Mouse (Mus musculus): ENCODE results near the gene Cacna1e. TPM values are rescaled to one million over a fixed set of nuclear protein-coding genes. Genes with fewer than 3 reads are reported as not detected.

Gene Cacna1e
- polyA plus RNA-seq, 1 experiment from 2014 or later: 0.05 TPM

DNA sequence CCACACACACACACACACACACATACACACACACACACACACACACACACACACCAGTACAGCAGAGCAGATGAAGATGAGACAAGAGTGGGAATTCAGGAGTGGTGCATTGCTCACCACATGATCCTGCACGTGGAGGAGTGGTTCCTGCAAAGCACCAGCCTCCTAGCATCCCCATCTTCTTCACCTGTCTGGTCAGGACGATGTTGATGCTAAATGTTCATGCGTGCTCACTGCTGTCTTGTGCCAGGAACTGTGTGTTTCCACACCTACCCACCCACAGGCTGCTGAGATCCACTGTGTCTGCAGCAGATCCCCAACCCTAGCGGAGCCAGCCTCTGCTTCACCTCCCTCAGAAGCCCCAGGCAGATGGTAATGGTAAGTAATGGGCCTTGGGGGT, 95.8 kb downstream of the Cacna1e start:
- 76% methylated on average over 4 of the region's 4 CpGs for WGBS
- Histone ChIP-seq H3K4me3 (ENCODE audit: low read length) (no peak overlapping the region), H3K27me3 (ENCODE audit: insufficient read depth, low read length) (0 out of 2 replicates have a peak, but pooled peaks cover 5% of the 10 kb centered on the region), H3K4me2 (replicated peaks; ENCODE audit: low read depth, low read length) (no peak overlapping the region), H3K4me1 (ENCODE audit: insufficient read depth, low read length) (peaks cover 15% of the 10 kb centered on the region), H3K9me3 (ENCODE audit: low read length) (no peaks in the 10 kb centered on the region), H3K9ac (replicated peaks; ENCODE audit: low read length) (no peak overlapping the region), H3K27ac (ENCODE audit: low read length) (no peak overlapping the region), H3K36me3 (ENCODE audit: insufficient read depth, low read length) (no peaks in the 10 kb centered on the region)
- no peak for ATAC-seq (ENCODE audit: low FRiP score, low TSS enrichment)

DNA sequence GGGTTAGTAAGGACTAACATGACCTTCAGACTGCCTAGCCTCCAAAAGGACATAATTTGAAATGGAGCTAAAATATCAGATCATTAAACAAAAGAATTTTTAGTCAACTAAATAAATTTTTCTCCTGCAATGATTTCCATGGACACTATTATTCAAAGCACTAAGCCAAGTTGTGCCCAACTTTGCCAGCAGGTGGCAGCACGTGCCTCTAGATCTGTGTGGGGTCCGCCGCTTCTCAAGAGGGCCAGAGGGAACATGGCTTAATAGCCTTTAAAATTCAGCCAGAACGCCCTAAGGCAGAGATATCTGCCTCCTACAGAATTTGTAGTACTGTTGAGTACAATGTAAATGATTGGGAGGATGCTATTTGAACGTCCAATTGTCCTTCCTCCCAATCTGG, 96.2 kb downstream of the Cacna1e start:
- no peak overlapping the region for H3K27ac ChIP-seq (ENCODE audit: low read length)
- 0 out of 2 replicates have a peak, but pooled peaks cover 5% of the 10 kb centered on the region for H3K27me3 ChIP-seq (ENCODE audit: insufficient read depth, low read length)
- no peak overlapping the region for H3K9ac ChIP-seq (replicated peaks; ENCODE audit: low read length)
- peaks cover 15% of the 10 kb centered on the region for H3K4me1 ChIP-seq (ENCODE audit: insufficient read depth, low read length)
- no peak overlapping the region for H3K4me3 ChIP-seq (ENCODE audit: low read length)
- H3K36me3 ChIP-seq (ENCODE audit: insufficient read depth, low read length): no peaks in the 10 kb centered on the region
- no peak overlapping the region for H3K4me2 ChIP-seq (replicated peaks; ENCODE audit: low read depth, low read length)
- H3K9me3 ChIP-seq (ENCODE audit: low read length): no peaks in the 10 kb centered on the region
- no peak; the same call in 1 of the 2 replicates for ATAC-seq (ENCODE audit: low FRiP score, low TSS enrichment)
- WGBS: 4% methylated on average over 5 of the region's 5 CpGs

DNA sequence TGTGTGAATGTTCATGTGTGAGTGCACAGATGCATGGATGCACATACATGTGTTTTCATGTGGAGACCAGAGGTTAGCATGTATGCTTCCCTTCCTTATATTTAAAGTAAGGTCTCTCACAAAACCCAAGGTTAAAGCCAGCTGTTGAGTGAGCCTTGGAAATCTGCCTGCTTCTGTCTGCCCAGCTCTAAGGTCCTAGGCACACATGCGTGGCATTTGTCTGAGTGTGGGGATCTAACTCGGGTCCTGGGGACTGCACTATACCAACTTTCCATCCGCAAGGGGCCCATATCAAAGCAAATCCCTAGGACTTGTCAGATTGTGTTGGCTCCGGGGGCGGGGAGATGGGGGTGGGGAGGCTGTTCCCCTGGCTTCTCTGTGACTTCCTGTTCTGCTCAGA, 96.9 kb downstream of the Cacna1e start:
- H3K36me3 ChIP-seq (ENCODE audit: insufficient read depth, low read length): no peaks in the 10 kb centered on the region
- ATAC-seq (ENCODE audit: low FRiP score, low TSS enrichment): no peak
- H3K4me2 ChIP-seq (replicated peaks; ENCODE audit: low read depth, low read length): no peak overlapping the region
- WGBS: 63% methylated on average over 5 of the region's 5 CpGs
- H3K27ac ChIP-seq (ENCODE audit: low read length): no peak overlapping the region
- peaks cover 15% of the 10 kb centered on the region for H3K4me1 ChIP-seq (ENCODE audit: insufficient read depth, low read length)
- H3K9me3 ChIP-seq (ENCODE audit: low read length): no peaks in the 10 kb centered on the region
- H3K4me3 ChIP-seq (ENCODE audit: low read length): no peak overlapping the region
- H3K27me3 ChIP-seq (ENCODE audit: insufficient read depth, low read length): 0 out of 2 replicates have a peak, but pooled peaks cover 5% of the 10 kb centered on the region
- H3K9ac ChIP-seq (replicated peaks; ENCODE audit: low read length): no peak overlapping the region

DNA sequence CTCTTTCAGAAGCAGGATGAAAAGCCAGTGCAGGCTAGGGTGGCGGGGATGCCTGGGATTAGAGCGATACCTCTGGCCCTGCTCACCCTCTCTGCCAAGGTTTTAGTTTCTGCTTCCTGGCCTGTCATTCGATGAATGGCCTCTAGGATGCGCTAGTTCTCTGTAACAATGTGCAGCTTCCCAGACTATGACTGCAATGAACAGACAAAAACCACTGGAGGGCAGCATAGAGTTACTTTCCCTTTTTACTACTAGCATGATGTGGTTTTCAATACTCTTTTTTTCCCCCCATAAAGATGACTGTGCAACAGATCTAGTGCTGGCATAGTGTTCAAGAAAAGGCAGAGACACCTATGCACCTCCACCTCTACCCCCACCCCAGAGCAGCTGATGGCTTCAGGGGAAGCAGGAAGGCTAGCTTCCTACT, 98.0 kb downstream of the Cacna1e start:
- Histone ChIP-seq H3K9ac (replicated peaks; ENCODE audit: low read length) (no peak overlapping the region), H3K9me3 (ENCODE audit: low read length) (no peaks in the 10 kb centered on the region), H3K36me3 (ENCODE audit: insufficient read depth, low read length) (no peaks in the 10 kb centered on the region), H3K27ac (ENCODE audit: low read length) (no peak overlapping the region), H3K4me1 (ENCODE audit: insufficient read depth, low read length) (peaks cover 15% of the 10 kb centered on the region), H3K4me3 (ENCODE audit: low read length) (no peak overlapping the region), H3K4me2 (replicated peaks; ENCODE audit: low read depth, low read length) (no peak overlapping the region), H3K27me3 (ENCODE audit: insufficient read depth, low read length) (0 out of 2 replicates have a peak, but pooled peaks cover 5% of the 10 kb centered on the region)
- WGBS: 6% methylated on average over 4 of the region's 4 CpGs
- ATAC-seq (ENCODE audit: low FRiP score, low TSS enrichment): peak; percentile 57

DNA sequence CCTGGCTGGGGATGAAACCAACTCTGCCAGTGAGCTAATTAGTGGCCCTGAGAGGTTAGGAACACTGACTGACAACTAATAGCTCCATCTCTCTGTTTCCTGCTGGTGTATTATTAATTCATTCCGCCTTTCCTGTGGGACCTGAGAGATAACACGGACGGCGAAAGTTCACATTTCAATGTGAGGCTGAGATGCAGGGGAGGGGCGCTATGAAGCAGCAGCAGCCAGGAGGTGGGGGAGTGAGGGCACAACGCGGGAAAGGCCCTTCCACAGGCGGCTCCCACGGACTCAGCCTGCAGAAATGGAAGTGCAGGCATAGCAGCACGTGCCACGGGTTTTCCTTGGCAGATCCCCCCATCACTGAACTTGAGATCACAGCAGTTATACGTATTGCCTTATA, 99.4 kb downstream of the Cacna1e start:
- 6% methylated on average over 12 of the region's 12 CpGs for WGBS

DNA sequence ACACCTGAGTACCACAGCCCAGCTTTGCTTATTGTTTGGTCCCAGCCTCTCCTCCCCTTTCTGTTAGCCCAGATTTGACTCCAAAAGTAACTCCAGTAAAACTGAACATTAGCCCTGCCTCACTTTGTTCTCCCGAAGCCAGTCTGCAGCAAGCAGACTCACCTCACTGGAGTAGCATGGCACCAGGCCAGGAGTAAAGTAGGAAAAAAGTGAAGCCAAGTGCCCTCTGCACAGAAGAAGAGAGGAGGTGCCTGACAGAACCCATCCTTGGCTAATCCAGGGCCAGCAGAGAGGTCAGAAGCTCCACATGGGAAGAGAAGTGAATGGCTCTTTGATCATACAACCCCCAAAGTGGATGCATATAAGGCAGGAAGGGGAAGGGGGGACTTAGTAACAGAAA, 100.8 kb downstream of the Cacna1e start:
- WGBS: 88% methylated on average over 1 of the region's 1 CpGs

More for the DNA sequence above, 99.4 kb downstream of the Cacna1e start:
- H3K27me3 ChIP-seq (ENCODE audit: insufficient read depth, low read length): 0 out of 2 replicates have a peak, but pooled peaks cover 5% of the 10 kb centered on the region
- H3K27ac ChIP-seq (ENCODE audit: low read length): no peak overlapping the region
- no peaks in the 10 kb centered on the region for H3K36me3 ChIP-seq (ENCODE audit: insufficient read depth, low read length)
- no peaks in the 10 kb centered on the region for H3K9me3 ChIP-seq (ENCODE audit: low read length)
- peaks cover 15% of the 10 kb centered on the region for H3K4me1 ChIP-seq (ENCODE audit: insufficient read depth, low read length)
- H3K4me2 ChIP-seq (replicated peaks; ENCODE audit: low read depth, low read length): peak overlapping the region; percentile 33; the same call in 1 of the 2 replicates
- H3K4me3 ChIP-seq (ENCODE audit: low read length): no peak overlapping the region
- no peak for ATAC-seq (ENCODE audit: low FRiP score, low TSS enrichment)
- no peak overlapping the region for H3K9ac ChIP-seq (replicated peaks; ENCODE audit: low read length)

DNA sequence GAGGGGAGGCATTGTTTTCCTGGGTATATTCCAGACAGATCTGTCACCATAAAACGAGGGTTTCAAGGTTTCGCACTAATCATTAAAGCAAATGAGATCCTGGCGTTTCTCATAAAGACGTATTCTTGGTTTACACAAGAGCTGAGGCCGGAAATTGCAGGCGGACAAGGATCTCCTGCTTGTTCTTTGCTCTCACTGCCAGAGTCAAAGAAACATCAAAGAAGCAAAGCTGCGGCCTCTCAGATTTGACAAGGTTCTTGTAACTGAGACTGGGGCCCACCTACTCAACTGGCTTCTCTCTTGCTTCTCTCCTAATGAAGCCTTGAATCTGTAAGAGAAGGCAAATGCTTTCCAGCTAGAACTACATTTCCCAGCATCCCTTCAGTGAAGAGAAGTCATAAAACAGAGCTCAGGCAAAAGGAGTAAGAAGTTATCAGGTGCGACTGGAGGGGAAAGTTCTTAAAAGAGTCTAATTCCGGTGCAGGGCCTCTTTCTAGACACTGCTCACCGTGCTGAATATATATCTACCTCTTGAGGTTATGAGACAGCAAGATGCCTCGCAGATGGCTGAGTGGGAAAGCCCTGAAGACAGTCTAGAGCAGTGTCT, 104.3 kb downstream of the Cacna1e start:
- Histone ChIP-seq H3K36me3 (ENCODE audit: insufficient read depth, low read length) (no peaks in the 10 kb centered on the region), H3K27me3 (ENCODE audit: insufficient read depth, low read length) (0 out of 2 replicates have a peak, but pooled peaks cover 2% of the 10 kb centered on the region), H3K27ac (ENCODE audit: low read length) (peak overlapping the region; percentile 55; the same call in 1 of the 2 replicates), H3K4me1 (ENCODE audit: insufficient read depth, low read length) (peaks cover 5% of the 10 kb centered on the region), H3K4me3 (ENCODE audit: low read length) (no peak overlapping the region), H3K9ac (replicated peaks; ENCODE audit: low read length) (no peak overlapping the region; the same call in 1 of the 2 replicates), H3K9me3 (ENCODE audit: low read length) (no peaks in the 10 kb centered on the region), H3K4me2 (replicated peaks; ENCODE audit: low read depth, low read length) (no peak overlapping the region; the same call in 1 of the 2 replicates)
- WGBS: 18% methylated on average over 11 of the region's 11 CpGs
- ATAC-seq (ENCODE audit: low FRiP score, low TSS enrichment): peak; percentile 28; the same call in 1 of the 2 replicates

More for the DNA sequence above, 100.8 kb downstream of the Cacna1e start:
- Histone ChIP-seq H3K4me3 (ENCODE audit: low read length) (no peak overlapping the region), H3K9ac (replicated peaks; ENCODE audit: low read length) (no peak overlapping the region), H3K36me3 (ENCODE audit: insufficient read depth, low read length) (no peaks in the 10 kb centered on the region), H3K4me2 (replicated peaks; ENCODE audit: low read depth, low read length) (no peak overlapping the region), H3K27me3 (ENCODE audit: insufficient read depth, low read length) (0 out of 2 replicates have a peak, but pooled peaks cover 5% of the 10 kb centered on the region), H3K9me3 (ENCODE audit: low read length) (no peaks in the 10 kb centered on the region), H3K4me1 (ENCODE audit: insufficient read depth, low read length) (peaks cover 15% of the 10 kb centered on the region), H3K27ac (ENCODE audit: low read length) (no peak overlapping the region)
- ATAC-seq (ENCODE audit: low FRiP score, low TSS enrichment): no peak

DNA sequence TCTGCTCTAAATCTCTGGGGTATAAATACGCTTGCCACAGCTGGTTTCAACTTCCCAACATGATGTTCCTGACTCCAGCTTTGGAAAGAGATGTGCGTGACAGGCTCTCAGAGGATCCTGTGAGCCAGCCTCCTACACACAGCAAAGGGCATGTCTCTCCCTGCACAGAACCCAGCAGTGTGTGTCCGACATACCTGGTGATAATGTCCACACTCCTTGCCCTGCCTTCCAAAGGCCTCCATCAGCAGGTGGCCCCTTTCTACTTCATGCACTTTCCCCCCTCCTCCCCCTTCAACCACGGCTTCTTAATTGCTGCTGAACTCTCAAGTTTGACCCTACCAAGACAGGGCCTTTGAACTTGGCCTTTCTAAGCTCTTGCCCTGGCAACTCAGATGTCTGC, 108.0 kb downstream of the Cacna1e start:
- ATAC-seq (ENCODE audit: low FRiP score, low TSS enrichment): no peak
- H3K36me3 ChIP-seq (ENCODE audit: insufficient read depth, low read length): no peaks in the 10 kb centered on the region
- H3K27ac ChIP-seq (ENCODE audit: low read length): no peak overlapping the region
- H3K4me1 ChIP-seq (ENCODE audit: insufficient read depth, low read length): no peaks in the 10 kb centered on the region
- H3K27me3 ChIP-seq (ENCODE audit: insufficient read depth, low read length): no peaks in the 10 kb centered on the region
- no peaks in the 10 kb centered on the region; the same call in 1 of the 2 replicates for H3K9me3 ChIP-seq (ENCODE audit: low read length)
- 37% methylated on average over 4 of the region's 4 CpGs for WGBS
- H3K9ac ChIP-seq (replicated peaks; ENCODE audit: low read length): no peak overlapping the region
- H3K4me3 ChIP-seq (ENCODE audit: low read length): no peak overlapping the region
- no peak overlapping the region for H3K4me2 ChIP-seq (replicated peaks; ENCODE audit: low read depth, low read length)

DNA sequence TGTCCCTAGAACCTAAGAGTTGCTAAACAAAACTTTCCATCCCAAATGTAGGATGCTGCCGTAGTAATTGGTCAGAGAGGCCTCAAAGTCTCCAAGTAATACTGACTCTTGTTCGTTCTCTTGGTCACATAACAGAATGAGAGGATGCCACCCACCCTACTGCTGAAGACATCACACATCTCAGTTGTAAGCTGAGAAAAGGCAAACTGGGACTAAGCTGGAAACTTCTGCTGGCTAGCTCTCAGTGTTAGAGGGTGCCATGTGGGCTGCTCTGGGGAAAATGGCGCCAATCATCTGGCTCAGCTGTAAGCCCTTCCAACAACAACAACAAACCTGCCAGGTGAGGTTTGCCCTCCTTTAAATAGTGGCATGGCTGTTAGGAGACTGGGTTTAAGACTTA, 109.8 kb downstream of the Cacna1e start:
- Histone ChIP-seq H3K9me3 (ENCODE audit: low read length) (no peaks in the 10 kb centered on the region; the same call in 1 of the 2 replicates), H3K27ac (ENCODE audit: low read length) (no peak overlapping the region), H3K36me3 (ENCODE audit: insufficient read depth, low read length) (no peaks in the 10 kb centered on the region), H3K4me2 (replicated peaks; ENCODE audit: low read depth, low read length) (no peak overlapping the region), H3K4me3 (ENCODE audit: low read length) (no peak overlapping the region), H3K27me3 (ENCODE audit: insufficient read depth, low read length) (no peaks in the 10 kb centered on the region), H3K4me1 (ENCODE audit: insufficient read depth, low read length) (peaks cover 5% of the 10 kb centered on the region; the same call in 1 of the 2 replicates), H3K9ac (replicated peaks; ENCODE audit: low read length) (no peak overlapping the region)
- no peak for ATAC-seq (ENCODE audit: low FRiP score, low TSS enrichment)
- WGBS: 92% methylated on average over 3 of the region's 3 CpGs

DNA sequence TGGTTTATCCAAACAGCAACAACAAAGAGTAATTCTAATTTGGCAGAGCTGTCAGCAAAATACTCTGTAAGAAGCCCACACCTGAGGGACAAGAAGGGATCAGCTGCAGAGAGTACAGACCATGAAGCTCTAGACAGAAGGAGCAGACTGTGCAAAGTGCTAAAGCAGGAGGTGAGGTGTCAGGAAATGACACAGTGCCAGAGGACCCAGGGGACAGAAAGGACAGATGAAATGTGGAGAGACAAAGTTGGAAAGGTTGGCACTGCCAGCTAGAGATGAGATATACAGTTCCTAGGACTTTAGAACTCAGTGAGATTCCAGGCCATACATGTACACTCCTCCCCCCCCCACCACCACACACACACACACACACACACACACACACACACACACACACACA, 113.2 kb downstream of the Cacna1e start:
- Histone ChIP-seq H3K4me3 (ENCODE audit: low read length) (no peak overlapping the region), H3K4me1 (ENCODE audit: insufficient read depth, low read length) (peaks cover 5% of the 10 kb centered on the region; the same call in 1 of the 2 replicates), H3K4me2 (replicated peaks; ENCODE audit: low read depth, low read length) (no peak overlapping the region), H3K27ac (ENCODE audit: low read length) (no peak overlapping the region), H3K27me3 (ENCODE audit: insufficient read depth, low read length) (no peaks in the 10 kb centered on the region), H3K9me3 (ENCODE audit: low read length) (no peaks in the 10 kb centered on the region; the same call in 1 of the 2 replicates), H3K36me3 (ENCODE audit: insufficient read depth, low read length) (no peaks in the 10 kb centered on the region), H3K9ac (replicated peaks; ENCODE audit: low read length) (no peak overlapping the region)
- no peak for ATAC-seq (ENCODE audit: low FRiP score, low TSS enrichment)
